8 mouse cellular contexts compared by ENCODE assay signal in genomic region chr15:7198816-7199215, GRCm38 (mm10).
DNase-seq lines count a peak whose midpoint lies in the region; ATAC-seq lines count a peak whose summit lies in the region.

No protein-coding gene starts in this region.

- ATAC-seq in forebrain, embryonic 11.5 days (replicated peaks; ENCODE audit: low FRiP score) = peak; percentile 34
- no peak for ATAC-seq in megakaryocyte-erythroid progenitor cell, adult 5-6 weeks (replicated peaks; ENCODE audit: low FRiP score, low TSS enrichment, poor library complexity, severe bottlenecking)

- 58% methylated on average over 2 of the region's 2 CpGs for WGBS in forebrain, embryonic 11.5 days
- WGBS in forebrain, embryonic 10.5 days = 62% methylated on average over 2 of the region's 2 CpGs
- WGBS in midbrain, embryonic 10.5 days = 70% methylated on average over 2 of the region's 2 CpGs

- no peak overlapping the region for H3K27ac ChIP-seq in forebrain, embryonic 11.5 days (ENCODE audit: low read depth, low read length)
- no peak overlapping the region for H3K27ac ChIP-seq in forebrain, embryonic 10.5 days
- H3K27ac ChIP-seq in midbrain, embryonic 10.5 days (replicated peaks) = peak overlapping the region; percentile 53; the same call in 1 of the 2 replicates

- peaks cover 9% of the 10 kb centered on the region for H3K4me1 ChIP-seq in forebrain, embryonic 11.5 days (replicated peaks; ENCODE audit: control insufficient read depth, insufficient read depth, low read length)
- H3K4me1 ChIP-seq in forebrain, embryonic 10.5 days = peaks cover 67% of the 10 kb centered on the region
- H3K4me1 ChIP-seq in midbrain, embryonic 10.5 days = peaks cover 88% of the 10 kb centered on the region

- H3K4me3 ChIP-seq in forebrain, embryonic 11.5 days (ENCODE audit: low read depth, low read length) = no peak overlapping the region
- H3K4me3 ChIP-seq in forebrain, embryonic 10.5 days = no peak overlapping the region
- H3K4me3 ChIP-seq in midbrain, embryonic 10.5 days = no peak overlapping the region

- DNase-seq in forebrain, embryonic 11.5 days (ENCODE audit: low spot score) = no peak
- DNase-seq in forebrain, embryonic 10.5 days (ENCODE audit: extremely low spot score, low spot score) = no peak
- DNase-seq in embryo, embryonic 11 days = peak; percentile 58
- peak; percentile 47 for DNase-seq in kidney, postnatal 10 days
- DNase-seq in midbrain, embryonic 10.5 days (ENCODE audit: low spot score) = no peak
- DNase-seq in thymus, postnatal 0 days (ENCODE audit: low spot score) = no peak
- DNase-seq in B cell, adult 2 months = no peak

- no peaks in the 10 kb centered on the region for H3K27me3 ChIP-seq in forebrain, embryonic 11.5 days (ENCODE audit: control insufficient read depth, insufficient read depth, low read length)
- no peaks in the 10 kb centered on the region for H3K27me3 ChIP-seq in forebrain, embryonic 10.5 days (ENCODE audit: poor library complexity, severe bottlenecking)
- no peaks in the 10 kb centered on the region for H3K27me3 ChIP-seq in midbrain, embryonic 10.5 days (ENCODE audit: low read depth, poor library complexity, severe bottlenecking)

- no peak overlapping the region for H3K4me2 ChIP-seq in forebrain, embryonic 11.5 days (ENCODE audit: low read depth, low read length, severe bottlenecking)

- H3K36me3 ChIP-seq in forebrain, embryonic 11.5 days (ENCODE audit: control insufficient read depth, insufficient read depth, low read length) = no peaks in the 10 kb centered on the region
- H3K36me3 ChIP-seq in forebrain, embryonic 10.5 days (replicated peaks) = no peaks in the 10 kb centered on the region
- no peaks in the 10 kb centered on the region for H3K36me3 ChIP-seq in midbrain, embryonic 10.5 days

- no peaks in the 10 kb centered on the region for H3K9me3 ChIP-seq in forebrain, embryonic 11.5 days (ENCODE audit: control insufficient read depth, low read length)
- H3K9me3 ChIP-seq in forebrain, embryonic 10.5 days = no peaks in the 10 kb centered on the region
- H3K9me3 ChIP-seq in midbrain, embryonic 10.5 days (replicated peaks) = no peaks in the 10 kb centered on the region

- no peak overlapping the region for H3K9ac ChIP-seq in forebrain, embryonic 11.5 days (ENCODE audit: low read length)

Comparison
In these comparisons a context has a peak if more than half of its experiments do, and no peak if none do; other contexts are left out.
1. DNase-seq: peak in embryo, embryonic 11 days (single experiment) and kidney, postnatal 10 days (single experiment); none in forebrain, embryonic 11.5 days (single experiment), forebrain, embryonic 10.5 days (single experiment), midbrain, embryonic 10.5 days (single experiment), thymus, postnatal 0 days (single experiment) and B cell, adult 2 months (0 of 2).